In the genomic region with DNA sequence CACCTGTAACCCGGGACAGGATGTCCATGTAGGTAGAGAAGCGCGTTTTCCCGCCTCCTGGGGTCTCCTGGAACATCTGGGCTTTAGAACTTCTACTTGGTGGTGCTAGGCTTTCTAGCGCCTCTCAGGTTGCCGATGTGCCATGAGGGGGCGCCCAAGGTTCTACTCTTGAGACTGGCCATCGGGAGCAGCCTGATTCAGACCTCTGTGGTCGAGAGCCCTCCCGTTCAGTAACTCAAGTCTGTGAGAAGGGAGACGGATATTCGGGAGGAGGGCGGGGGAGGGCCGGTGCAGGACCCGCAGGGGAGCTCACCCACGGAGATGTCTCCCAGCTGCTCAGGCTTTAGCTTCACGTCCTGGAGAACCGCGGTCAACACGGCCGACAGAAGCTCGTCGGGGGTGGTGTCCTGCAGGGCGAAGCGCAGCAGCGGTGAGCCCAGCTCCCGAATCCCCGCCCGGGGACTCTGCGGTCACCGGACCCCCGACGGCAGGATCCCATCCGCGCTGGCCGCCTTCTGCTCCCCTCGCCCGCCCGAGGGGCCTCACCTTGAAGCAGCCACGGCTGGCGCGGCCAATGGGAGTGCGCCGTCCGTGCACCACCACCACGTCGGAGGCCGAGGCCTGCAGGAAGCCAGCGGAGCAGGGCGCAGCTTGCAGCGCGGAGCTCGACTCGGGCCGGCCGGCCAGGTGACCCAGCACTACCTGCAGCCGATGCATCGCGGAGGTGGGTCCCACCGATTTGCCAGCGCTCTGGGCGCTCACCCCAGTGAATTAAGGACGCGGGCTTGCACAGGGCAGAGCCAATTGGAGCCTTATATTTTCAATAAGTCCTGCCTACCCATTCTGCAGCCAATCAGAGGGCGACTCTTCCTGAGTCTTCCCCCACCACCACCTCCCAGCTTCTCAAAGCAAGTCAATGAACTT, we compare ENCODE assay signal across 8 mouse cellular contexts. TPM values are rescaled to one million over a fixed set of nuclear protein-coding genes. Genes with fewer than 3 reads are reported as not detected.
DNase-seq lines count a peak whose midpoint lies in the region; ATAC-seq and TF ChIP-seq lines count a peak whose summit lies in the region.

A gene (minus strand): TSS at position 816 of the 924 bp plus-strand sequence.

- peak; percentile 89 for ATAC-seq in hindbrain, embryonic 15.5 days (ENCODE audit: low FRiP score, low read depth)

- H3K4me1 ChIP-seq in hindbrain, embryonic 15.5 days (replicated peaks) = no peaks in the 10 kb centered on the region

- peak; percentile 78 for TF ChIP-seq CTCF in gastrocnemius, adult 2 months (IDR thresholded peaks at IDR 0.05)

- no peak within 1 kb of the TSS for H3K27ac ChIP-seq in gastrocnemius, adult 2 months
- H3K27ac ChIP-seq in hindbrain, embryonic 15.5 days (replicated peaks) = no peak within 1 kb of the TSS

- 1% methylated on average over 65 of the region's 65 CpGs for WGBS in hindbrain, embryonic 15.5 days

- intact Hi-C loops in gastrocnemius, adult 2 months (cut with DNase I) = loop anchor here (5.0 to 10.0 kb wide), 3 partner anchors 36 to 196 kb away; no protein-coding TSS in a partner anchor

- peak within 1 kb of the TSS; percentile 66 for H3K4me3 ChIP-seq in gastrocnemius, adult 2 months
- peak within 1 kb of the TSS; percentile 57 for H3K4me3 ChIP-seq in hindbrain, embryonic 15.5 days

- DNase-seq in adrenal gland, adult (ENCODE audit: inconsistent age in 2 of 2, low spot score in 1 of 2) = peak; percentile 69 to 91
- peak; percentile 72 to 82 for DNase-seq in cerebellum, postnatal 4 days (ENCODE audit: low spot score in 2 of 2)
- DNase-seq in gastrocnemius, adult 2 months = peak; percentile 86
- DNase-seq in left cerebral cortex, adult 11 months (ENCODE audit: low spot score) = peak; percentile 24
- peak; percentile 81 to 85 for DNase-seq in lung, postnatal 4 days
- peak; percentile 71 to 74 for DNase-seq in right cerebral cortex, adult 2 months (ENCODE audit: low spot score in 2 of 2)
- peak; percentile 85 to 88 for DNase-seq in urinary bladder, postnatal 36 days (ENCODE audit: low spot score in 2 of 2)

- peaks cover 17% of the 10 kb centered on the region for H3K27me3 ChIP-seq in hindbrain, embryonic 15.5 days

- H3K36me3 ChIP-seq in hindbrain, embryonic 15.5 days = no peaks in the 10 kb centered on the region

- peak within 1 kb of the TSS; percentile 65 for H3K4me2 ChIP-seq in hindbrain, embryonic 15.5 days

- H3K9me3 ChIP-seq in hindbrain, embryonic 15.5 days = no peaks in the 10 kb centered on the region

- H3K9ac ChIP-seq in hindbrain, embryonic 15.5 days = peak within 1 kb of the TSS; percentile 40

RNA-seq across cellular contexts. Expression of the gene that starts here (rescaled TPM):
- total RNA-seq in gastrocnemius, adult 2 months (2021) = under 1 TPM; 0.46 to 0.84 TPM
- 3.0 and 3.4 TPM in 2 replicates for polyA plus RNA-seq in hindbrain, embryonic 15.5 days (2015; fragmentation: Nextera tagmentation; extraction: Ambion mirVana)

Comparison
In these comparisons a context has a peak if more than half of its experiments do, and no peak if none do; other contexts are left out.
1. Peak in DNase-seq and H3K4me3 ChIP-seq in gastrocnemius, adult 2 months; RNA of the gene not detected or under 1 TPM.
2. DNase-seq: peak in every context shown above with its lines; median percentile 86 in urinary bladder, postnatal 36 days; 86 in gastrocnemius, adult 2 months; 83 in lung, postnatal 4 days; 80 in adrenal gland, adult; 77 in cerebellum, postnatal 4 days; 72 in right cerebral cortex, adult 2 months; 24 in left cerebral cortex, adult 11 months.